Mouse (Mus musculus) neural tube, embryonic 12.5 days (tissue): ENCODE measurements around the gene 1700001P01Rik. TPM values are rescaled to one million over a fixed set of nuclear protein-coding genes. Genes with fewer than 3 reads are reported as not detected.
A peak's percentile ranks its signal among the peaks of the same experiment; 100 is the strongest.
"Not testable (repeated sequence)": the region's sequence is repeated elsewhere in the genome, so short reads cannot be mapped to it uniquely, and the experiment has no call there.

Experiments
- ATAC-seq: fragments of 200-750 bp; cut with Nextera tagmentation; 2 replicates; pipeline ENCODE4 v1.8.0; 2017; ENCODE audit warnings: low read depth, mild to moderate bottlenecking, moderate TSS enrichment, moderate library complexity; ENCODE audit not compliant: low FRiP score
- H3K27ac ChIP-seq: fragments of 300-500 bp; sonication (generic); 2 replicates; pipeline ENCODE4 v1.5.1; 2016
- H3K27me3 ChIP-seq: fragments of 300-500 bp; sonication (generic); replicated peaks from 2 replicates; pipeline ENCODE4 v1.6.1; 2016; ENCODE audit warnings: mild to moderate bottlenecking
- H3K36me3 ChIP-seq: fragments of 300-500 bp; sonication (generic); 2 replicates; pipeline ENCODE4 v1.6.1; 2016; ENCODE audit warnings: mild to moderate bottlenecking
- H3K4me1 ChIP-seq: fragments of 300-500 bp; sonication (generic); 2 replicates; pipeline ENCODE4 v1.6.1; 2016
- H3K4me2 ChIP-seq: fragments of 300-500 bp; sonication (generic); replicated peaks from 2 replicates; pipeline ENCODE4 v1.6.1; 2016; ENCODE audit warnings: mild to moderate bottlenecking
- H3K4me3 ChIP-seq: fragments of 300-500 bp; sonication (generic); 2 replicates; pipeline ENCODE4 v1.5.1; 2016
- H3K9ac ChIP-seq: fragments of 300-500 bp; sonication (generic); 2 replicates; pipeline ENCODE4 v1.6.1; 2016; ENCODE audit warnings: mild to moderate bottlenecking
- H3K9me3 ChIP-seq: fragments of 300-500 bp; sonication (generic); 2 replicates; pipeline ENCODE4 v1.6.1; 2016; ENCODE audit warnings: mild to moderate bottlenecking
- WGBS: fragments of 180-500 bp; shearing (Covaris S2); methylation state at CpG from one replicate; pipeline ENCODE4 v1.1.7; 2016; 5-methylcytosine and 5-hydroxymethylcytosine counted together
- polyA plus RNA-seq: library from polyadenylated mRNA; unstranded; fragments of >200 nt; fragmentation: Nextera tagmentation; extraction: Ambion mirVana; gene quantifications from 2 replicates; pipeline ENCODE4 v1.2.1, GENCODE M21; 2016

The 1700001P01Rik gene
- polyA plus RNA-seq, 1 experiment from 2014 or later = 0.56 TPM

- H3K36me3 ChIP-seq = no peaks in the 10 kb centered on the region
- no peaks in the 10 kb centered on the region for H3K27me3 ChIP-seq
- peaks cover 30% of the 10 kb centered on the region for H3K4me1 ChIP-seq
- WGBS = under 1% methylated on average over 71 of the region's 71 CpGs
- peak overlapping the region; percentile 81 for H3K9ac ChIP-seq
- H3K4me3 ChIP-seq = peak overlapping the region; percentile 81
- peak overlapping the region; percentile 84 for H3K4me2 ChIP-seq
- ATAC-seq = peak; percentile 79
- no peaks in the 10 kb centered on the region for H3K9me3 ChIP-seq
- H3K27ac ChIP-seq = peak overlapping the region; percentile 88
Measured at GRCm38 (mm10) chr11:97799146-97799993, 23.7 kb upstream of the 1700001P01Rik start.

- H3K4me3 ChIP-seq = peak within 1 kb of the TSS; percentile 81
- peak within 1 kb of the TSS; percentile 81 for H3K9ac ChIP-seq
- H3K27ac ChIP-seq = peak within 1 kb of the TSS; percentile 88
- no peaks in the 10 kb centered on the region for H3K9me3 ChIP-seq
- no peaks in the 10 kb centered on the region for H3K36me3 ChIP-seq
- ATAC-seq = peak; percentile 75
- WGBS = 0% methylated on average over 11 of the region's 11 CpGs
- no peaks in the 10 kb centered on the region for H3K27me3 ChIP-seq
- peaks cover 24% of the 10 kb centered on the region for H3K4me1 ChIP-seq
- peak within 1 kb of the TSS; percentile 84 for H3K4me2 ChIP-seq
Measured at GRCm38 (mm10) chr11:97798782-97799145, 23.0 kb upstream of the 1700001P01Rik start, which contains the start of gene Lasp1. Gene Lasp1, plus strand, starts transcription at chr11:97799000.

GRCm38 (mm10) chr11:97798083-97798435 lies 22.3 kb upstream of the 1700001P01Rik start:
- 36% methylated on average over 8 of the region's 8 CpGs for WGBS
- Histone ChIP-seq H3K4me1 (peaks cover 22% of the 10 kb centered on the region), H3K9me3 (no peaks in the 10 kb centered on the region), H3K36me3 (no peaks in the 10 kb centered on the region), H3K4me3 (no peak overlapping the region), H3K27me3 (no peaks in the 10 kb centered on the region), H3K27ac (no peak overlapping the region), H3K4me2 (peak overlapping the region; percentile 84), H3K9ac (no peak overlapping the region)
- ATAC-seq = no peak

- H3K27me3 ChIP-seq = no peaks in the 10 kb centered on the region
- H3K9ac ChIP-seq = no peak overlapping the region
- ATAC-seq = no peak
- H3K36me3 ChIP-seq = no peaks in the 10 kb centered on the region
- H3K27ac ChIP-seq = no peak overlapping the region
- H3K4me1 ChIP-seq = peaks cover 19% of the 10 kb centered on the region
- H3K4me2 ChIP-seq = no peak overlapping the region; the same call in 1 of the 2 replicates
- H3K4me3 ChIP-seq = no peak overlapping the region
- H3K9me3 ChIP-seq = no peaks in the 10 kb centered on the region
- WGBS = 59% methylated on average over 15 of the region's 15 CpGs
Measured at GRCm38 (mm10) chr11:97797369-97798082, 21.8 kb upstream of the 1700001P01Rik start.

GRCm38 (mm10) chr11:97796910-97797309 lies 21.2 kb upstream of the 1700001P01Rik start:
- 7% methylated on average over 6 of the region's 6 CpGs for WGBS
- Histone ChIP-seq H3K4me3 (no peak overlapping the region), H3K9me3 (no peaks in the 10 kb centered on the region), H3K36me3 (no peaks in the 10 kb centered on the region), H3K27me3 (no peaks in the 10 kb centered on the region), H3K4me1 (peaks cover 13% of the 10 kb centered on the region), H3K4me2 (no peak overlapping the region), H3K9ac (no peak overlapping the region), H3K27ac (no peak overlapping the region)
- no peak for ATAC-seq

DNA sequence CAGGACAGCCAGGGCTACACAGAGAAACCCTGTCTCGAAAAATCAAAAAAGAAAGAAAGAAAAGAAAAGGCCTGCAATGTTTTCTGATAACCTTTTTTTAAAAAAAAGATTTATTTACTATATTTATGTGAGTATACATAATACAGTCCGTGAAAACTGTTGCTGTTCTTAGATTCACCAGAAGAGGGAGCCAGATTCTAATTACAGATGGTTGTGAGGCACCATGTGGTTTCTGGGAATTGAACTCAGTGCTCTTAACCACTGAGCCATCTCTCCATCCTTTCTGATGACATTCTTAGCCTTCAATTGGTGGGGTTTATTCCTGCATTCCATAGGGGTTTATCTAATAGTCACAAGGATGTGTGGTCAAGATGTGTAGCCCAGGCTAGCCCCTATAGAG lies 17.4 kb upstream of the 1700001P01Rik start:
- Histone ChIP-seq H3K27me3 (no peaks in the 10 kb centered on the region), H3K27ac (no peak overlapping the region), H3K4me1 (no peaks in the 10 kb centered on the region), H3K4me3 (no peak overlapping the region), H3K9me3 (no peaks in the 10 kb centered on the region), H3K9ac (no peak overlapping the region), H3K4me2 (no peak overlapping the region), H3K36me3 (no peaks in the 10 kb centered on the region)
- 4% methylated on average over 2 of the region's 2 CpGs for WGBS
- no peak for ATAC-seq

GRCm38 (mm10) chr11:97790778-97791438 lies 15.2 kb upstream of the 1700001P01Rik start:
- H3K9ac ChIP-seq, H3K27ac ChIP-seq, ATAC-seq, H3K4me3 ChIP-seq, H3K27me3 ChIP-seq, H3K9me3 ChIP-seq, H3K4me1 ChIP-seq, H3K4me2 ChIP-seq, H3K36me3 ChIP-seq: not testable (repeated sequence)
- WGBS = 84% methylated on average over 2 of the region's 2 CpGs

DNA sequence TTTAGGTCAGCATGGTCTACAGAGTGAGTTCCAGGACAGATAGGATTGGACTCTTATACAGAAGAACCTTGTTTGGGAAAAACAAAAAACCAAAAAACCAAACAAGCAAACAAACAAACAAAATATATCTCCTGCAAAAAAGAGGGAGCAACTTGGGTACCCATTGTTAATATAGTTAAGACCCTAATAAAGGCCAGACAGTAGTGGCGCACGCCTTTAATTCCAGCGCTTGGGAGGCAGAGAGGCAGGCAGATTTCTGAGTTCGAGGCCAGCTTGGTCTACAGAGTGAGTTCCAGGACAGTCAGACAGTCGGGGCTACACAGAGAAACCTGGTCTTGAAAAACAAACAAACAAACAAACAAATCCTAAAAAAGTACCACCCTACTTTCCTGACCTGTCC lies 14.0 kb upstream of the 1700001P01Rik start:
- Histone ChIP-seq H3K4me3 (no peak overlapping the region), H3K27ac (no peak overlapping the region), H3K9me3 (no peaks in the 10 kb centered on the region), H3K4me1 (no peaks in the 10 kb centered on the region), H3K9ac (no peak overlapping the region), H3K4me2 (no peak overlapping the region), H3K36me3 (no peaks in the 10 kb centered on the region), H3K27me3 (no peaks in the 10 kb centered on the region)
- no peak for ATAC-seq
- WGBS = 80% methylated on average over 5 of the region's 5 CpGs

DNA sequence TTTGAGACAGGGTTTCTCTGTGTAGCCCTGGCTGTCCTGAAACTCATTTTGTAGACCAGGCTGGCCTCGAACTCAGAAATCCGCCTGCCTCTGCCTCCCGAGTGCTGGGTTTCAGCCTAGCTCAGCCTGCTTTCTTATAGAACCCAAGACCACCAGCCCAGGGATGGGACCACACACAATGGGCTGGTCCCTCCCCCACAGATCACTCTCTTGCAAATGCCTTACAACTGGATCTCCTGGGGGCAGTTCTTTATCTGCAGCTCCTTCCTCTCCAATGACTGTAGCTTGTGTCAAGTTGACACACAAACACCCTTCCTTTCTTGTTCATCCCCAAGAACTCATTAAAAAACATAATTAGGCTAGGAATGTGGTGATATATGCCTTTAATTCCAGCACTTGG lies 12.2 kb upstream of the 1700001P01Rik start:
- H3K27me3 ChIP-seq = no peaks in the 10 kb centered on the region
- ATAC-seq = no peak
- WGBS = 88% methylated on average over 3 of the region's 3 CpGs
- no peak overlapping the region for H3K4me2 ChIP-seq
- no peak overlapping the region for H3K9ac ChIP-seq
- H3K9me3 ChIP-seq = no peaks in the 10 kb centered on the region
- H3K36me3 ChIP-seq = no peaks in the 10 kb centered on the region
- H3K4me3 ChIP-seq = no peak overlapping the region
- H3K4me1 ChIP-seq = 0 out of 2 replicates have a peak, but pooled peaks cover 2% of the 10 kb centered on the region
- no peak overlapping the region for H3K27ac ChIP-seq

- H3K9me3 ChIP-seq = no peaks in the 10 kb centered on the region
- H3K4me2 ChIP-seq = peak overlapping the region; percentile 77
- H3K4me1 ChIP-seq = peaks cover 18% of the 10 kb centered on the region
- 0 out of 2 replicates have a peak, but pooled peaks have one; percentile 4 for ATAC-seq
- H3K27ac ChIP-seq = no peak overlapping the region
- H3K4me3 ChIP-seq = peak overlapping the region; percentile 71
- peaks cover 32% of the 10 kb centered on the region for H3K36me3 ChIP-seq
- under 1% methylated on average over 10 of the region's 10 CpGs for WGBS
- peak overlapping the region; percentile 62 for H3K9ac ChIP-seq
- H3K27me3 ChIP-seq = no peaks in the 10 kb centered on the region
Measured at GRCm38 (mm10) chr11:97782564-97782895, 6.8 kb upstream of the 1700001P01Rik start.

- Histone ChIP-seq H3K4me3 (peak within 1 kb of the TSS; percentile 71), H3K27ac (peak within 1 kb of the TSS; percentile 80), H3K9ac (peak within 1 kb of the TSS; percentile 95), H3K9me3 (no peaks in the 10 kb centered on the region), H3K4me1 (peaks cover 18% of the 10 kb centered on the region), H3K36me3 (peaks cover 38% of the 10 kb centered on the region), H3K27me3 (no peaks in the 10 kb centered on the region), H3K4me2 (peak within 1 kb of the TSS; percentile 77)
- under 1% methylated on average over 67 of the region's 67 CpGs for WGBS
- ATAC-seq = peak; percentile 94
Measured at GRCm38 (mm10) chr11:97781832-97782563, 6.3 kb upstream of the 1700001P01Rik start, which contains the start of gene Rpl23. Gene Rpl23, minus strand, starts transcription at chr11:97782437.
